Mouse (Mus musculus) C2C12 (cell line): ENCODE data around the gene Iqcb1. TPM values are rescaled to one million over a fixed set of nuclear protein-coding genes. Genes with fewer than 3 reads are reported as not detected.

Experiments
- H3K27me3 ChIP-seq: one replicate; pipeline ENCODE4 v1.6.1; 2011; ENCODE audit not compliant: control insufficient read depth, insufficient read depth, insufficient read length
- H3K36me3 ChIP-seq: one replicate; pipeline ENCODE4 v1.6.1; 2011; ENCODE audit not compliant: control insufficient read depth, insufficient read depth
- H3K4me3 ChIP-seq: one replicate; pipeline ENCODE4 v1.5.1; 2011; ENCODE audit warnings: mild to moderate bottlenecking, control low read depth; ENCODE audit not compliant: poor library complexity, insufficient read depth, severe bottlenecking
- H3K79me2 ChIP-seq: one replicate; pipeline ENCODE4 v1.6.1; 2011; ENCODE audit not compliant: control insufficient read depth, insufficient read depth
- H3K79me3 ChIP-seq: one replicate; pipeline ENCODE4 v1.6.1; 2011; ENCODE audit warnings: low read depth, control low read depth
- H3ac ChIP-seq: one replicate; pipeline ENCODE3; 2011; ENCODE audit warnings: low read depth; ENCODE audit not compliant: control insufficient read depth, insufficient read length
- CEBPB ChIP-seq: IDR thresholded peaks from one replicate; pipeline ENCODE4 v1.6.1; 2011; ENCODE audit warnings: low read depth, mild to moderate bottlenecking, control low read depth, moderate library complexity
- CTCF ChIP-seq: IDR thresholded peaks from one replicate; pipeline ENCODE4 v1.5.1; 2011; ENCODE audit not compliant: control insufficient read depth, insufficient read depth, insufficient read length
- FOSL1 ChIP-seq: IDR thresholded peaks from one replicate; pipeline ENCODE4 v1.8.0; 2011; ENCODE audit warnings: mild to moderate bottlenecking, low read length; ENCODE audit not compliant: poor library complexity, insufficient read depth, severe bottlenecking
- MAX ChIP-seq: IDR thresholded peaks from one replicate; pipeline ENCODE4 v1.6.1; 2011; ENCODE audit warnings: mild to moderate bottlenecking, control low read depth
- MYOD1 ChIP-seq: IDR thresholded peaks from one replicate; pipeline ENCODE4 v1.6.1; 2011; ENCODE audit warnings: low read depth; ENCODE audit not compliant: control insufficient read depth, insufficient read length
- MYOG ChIP-seq: IDR thresholded peaks from one replicate; pipeline ENCODE4 v1.6.1; 2011; ENCODE audit not compliant: control insufficient read depth, insufficient read length; ENCODE audit errors: extremely low read depth
- USF1 ChIP-seq: IDR thresholded peaks from one replicate; pipeline ENCODE4 v1.6.1; 2011; ENCODE audit warnings: low read depth, mild to moderate bottlenecking, control low read depth, moderate library complexity
- polyA plus RNA-seq: library from polyadenylated mRNA; unstranded; fragments of >200 nt; fragmentation: generic; extraction: Trizol; gene quantifications from one replicate; pipeline ENCODE4 v1.2.1, GENCODE M21; 2012; ENCODE audit warnings: missing spikeins

The Iqcb1 gene
- polyA plus RNA-seq, 1 experiment = 3.4 TPM

DNA sequence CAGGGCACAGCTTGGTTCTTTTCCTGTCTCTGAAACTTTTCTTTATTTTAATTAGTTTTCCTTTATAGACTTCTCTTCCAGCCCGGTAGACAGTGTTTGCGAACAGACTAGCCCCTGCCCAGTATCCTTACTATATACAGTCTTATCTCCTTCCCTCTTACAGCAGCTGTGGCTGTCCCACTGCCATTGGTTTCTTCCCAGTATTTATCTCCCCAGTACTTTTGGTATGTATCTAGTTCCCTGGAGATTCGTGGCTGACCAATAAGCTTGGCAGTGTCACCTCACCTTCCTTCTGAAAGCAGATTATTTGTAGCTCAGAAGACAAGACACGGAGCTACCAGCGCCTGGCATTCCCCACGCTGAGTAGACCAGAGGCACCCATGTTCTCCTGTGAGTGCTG is 68.5 kb downstream of the Iqcb1 start:
- peaks cover 48% of the 10 kb centered on the region for H3K36me3 ChIP-seq
- no peak overlapping the region for H3ac ChIP-seq
- H3K79me3 ChIP-seq = no peaks in the 10 kb centered on the region
- no peak overlapping the region for H3K4me3 ChIP-seq
- no peaks in the 10 kb centered on the region for H3K27me3 ChIP-seq
- H3K79me2 ChIP-seq = no peaks in the 10 kb centered on the region
- TF ChIP-seq MYOD1 = no peak
- TF ChIP-seq FOSL1 = no peak
- TF ChIP-seq CTCF = no peak
- no peak for TF ChIP-seq MYOG
- no peak for TF ChIP-seq USF1
- no peak for TF ChIP-seq MAX
- TF ChIP-seq CEBPB = no peak

DNA sequence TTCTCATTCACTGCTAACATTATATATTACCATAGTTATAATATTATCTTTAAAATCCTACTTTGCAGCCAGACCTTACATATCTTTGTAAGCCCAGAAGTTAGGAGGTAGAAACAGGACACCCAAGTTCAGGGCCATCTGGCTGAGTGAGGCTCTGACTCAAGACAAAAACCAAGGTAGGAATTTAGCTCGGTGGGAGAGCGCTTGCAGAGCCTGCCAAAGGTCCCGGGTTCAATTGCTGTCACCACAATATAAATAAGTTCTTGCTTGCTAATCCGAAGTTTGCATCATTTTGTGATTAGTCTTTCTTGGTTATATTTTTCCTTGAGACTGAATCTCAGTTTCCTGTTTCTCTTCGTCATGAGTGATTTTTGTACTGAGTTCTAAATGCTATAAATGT is 75.0 kb downstream of the Iqcb1 start:
- H3K79me3 ChIP-seq = no peaks in the 10 kb centered on the region
- H3K36me3 ChIP-seq = peaks cover 31% of the 10 kb centered on the region
- H3ac ChIP-seq = no peak overlapping the region
- H3K27me3 ChIP-seq = no peaks in the 10 kb centered on the region
- no peak overlapping the region for H3K4me3 ChIP-seq
- H3K79me2 ChIP-seq = no peaks in the 10 kb centered on the region
- no peak for TF ChIP-seq MYOD1
- TF ChIP-seq MYOG = no peak
- no peak for TF ChIP-seq CTCF
- TF ChIP-seq FOSL1 = no peak
- no peak for TF ChIP-seq USF1
- TF ChIP-seq MAX = no peak
- TF ChIP-seq CEBPB = no peak

DNA sequence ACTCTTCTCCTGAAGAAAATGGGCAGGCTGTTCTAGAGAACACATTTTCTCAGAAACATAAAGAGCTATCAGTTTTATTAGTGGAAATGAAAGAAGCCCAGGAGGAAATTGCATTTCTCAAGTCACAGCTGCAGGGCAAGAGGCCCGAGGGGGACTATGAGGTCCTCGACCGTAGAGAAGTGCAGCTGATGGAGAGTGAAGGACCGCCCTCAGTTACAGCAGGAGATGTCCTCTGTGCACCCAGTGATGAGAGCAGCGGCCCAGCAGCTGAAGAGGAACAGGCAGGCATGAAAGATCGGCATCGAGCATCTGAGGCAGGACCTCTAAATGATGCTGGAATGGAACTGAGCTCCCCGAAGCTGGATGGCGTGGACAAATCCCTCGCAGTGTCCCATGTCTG is 83.7 kb downstream of the Iqcb1 start:
- no peak overlapping the region for H3K4me3 ChIP-seq
- no peaks in the 10 kb centered on the region for H3K79me2 ChIP-seq
- peaks cover 40% of the 10 kb centered on the region for H3K36me3 ChIP-seq

DNA sequence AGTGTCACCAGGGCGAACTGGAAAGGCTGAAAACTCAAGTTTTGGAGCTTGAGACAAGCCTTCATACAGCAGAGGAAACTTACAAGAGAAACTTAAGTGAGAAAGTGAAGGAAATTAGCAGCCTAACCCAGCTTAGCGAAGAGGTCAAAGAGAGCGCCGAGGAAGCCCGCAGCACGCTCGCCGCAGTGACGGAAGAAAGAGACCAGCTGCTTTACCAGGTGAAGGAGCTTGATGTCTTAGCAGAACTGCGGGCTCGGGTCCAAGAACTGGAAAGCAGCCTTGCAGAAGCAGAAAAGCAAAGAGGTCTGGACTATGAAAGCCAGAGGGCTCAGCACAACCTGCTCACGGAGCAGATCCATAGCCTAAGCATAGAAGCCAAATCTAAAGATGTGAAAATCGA is 84.1 kb downstream of the Iqcb1 start:
- H3ac ChIP-seq = no peak overlapping the region
- H3K27me3 ChIP-seq = no peaks in the 10 kb centered on the region
- H3K4me3 ChIP-seq = no peak overlapping the region
- peaks cover 40% of the 10 kb centered on the region for H3K36me3 ChIP-seq
- H3K79me3 ChIP-seq = no peaks in the 10 kb centered on the region
- H3K79me2 ChIP-seq = no peaks in the 10 kb centered on the region
- TF ChIP-seq FOSL1 (no peak), CTCF (no peak), MYOG (no peak), USF1 (no peak), MYOD1 (no peak), MAX (no peak), CEBPB (no peak)

More for the DNA sequence above, 83.7 kb downstream of the Iqcb1 start:
- Histone ChIP-seq H3K79me3 (no peaks in the 10 kb centered on the region), H3K27me3 (no peaks in the 10 kb centered on the region), H3ac (no peak overlapping the region)
- TF ChIP-seq MYOG = no peak
- TF ChIP-seq FOSL1 = no peak
- no peak for TF ChIP-seq CEBPB
- no peak for TF ChIP-seq MYOD1
- no peak for TF ChIP-seq USF1
- no peak for TF ChIP-seq CTCF

DNA sequence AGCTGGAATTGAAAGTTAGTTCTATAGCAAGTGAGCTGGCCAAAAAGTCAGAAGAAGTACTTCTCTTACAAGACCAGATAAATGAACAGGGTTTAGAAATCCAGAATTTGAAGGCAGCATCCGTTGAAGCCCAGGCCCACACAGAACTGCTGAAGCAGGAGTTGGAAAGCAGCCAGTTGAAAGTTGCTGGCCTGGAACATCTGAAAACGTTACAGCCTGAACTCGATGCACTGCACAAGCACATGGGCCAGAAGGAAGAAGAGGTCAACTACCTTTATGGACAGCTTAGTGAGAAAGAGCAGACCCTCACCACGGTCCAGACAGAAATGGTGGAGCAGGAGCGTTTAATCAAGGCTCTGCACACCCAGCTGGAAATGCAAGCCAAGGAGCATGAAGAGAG is 86.0 kb downstream of the Iqcb1 start:
- Histone ChIP-seq H3K36me3 (peaks cover 53% of the 10 kb centered on the region), H3K27me3 (no peaks in the 10 kb centered on the region), H3K4me3 (no peak overlapping the region), H3ac (no peak overlapping the region), H3K79me3 (no peaks in the 10 kb centered on the region), H3K79me2 (no peaks in the 10 kb centered on the region)
- no peak for TF ChIP-seq MYOD1
- TF ChIP-seq FOSL1 = no peak
- TF ChIP-seq CTCF = no peak
- TF ChIP-seq MAX = no peak
- no peak for TF ChIP-seq CEBPB
- no peak for TF ChIP-seq MYOG
- TF ChIP-seq USF1 = no peak

DNA sequence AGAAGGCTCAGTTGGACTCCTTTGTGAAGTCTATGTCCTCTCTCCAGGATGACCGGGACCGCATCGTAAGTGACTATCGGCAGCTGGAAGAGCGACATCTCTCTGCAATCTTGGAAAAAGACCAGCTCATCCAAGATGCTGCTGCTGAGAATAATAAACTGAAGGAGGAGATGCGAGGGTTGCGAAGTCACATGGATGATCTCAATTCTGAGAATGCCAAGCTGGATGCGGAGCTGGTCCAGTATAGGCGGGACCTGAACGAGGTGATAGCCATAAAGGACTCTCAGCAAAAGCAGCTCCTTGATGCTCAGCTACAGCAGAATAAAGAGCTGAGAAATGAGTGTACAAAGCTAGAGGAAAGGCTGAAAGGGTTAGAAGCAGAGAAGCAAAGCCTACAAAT is 90.3 kb downstream of the Iqcb1 start:
- TF ChIP-seq USF1 (no peak), MYOG (no peak), CEBPB (no peak), MAX (no peak), MYOD1 (no peak), CTCF (no peak), FOSL1 (no peak)
- no peaks in the 10 kb centered on the region for H3K79me3 ChIP-seq
- H3ac ChIP-seq = no peak overlapping the region
- H3K27me3 ChIP-seq = no peaks in the 10 kb centered on the region
- H3K36me3 ChIP-seq = peaks cover 44% of the 10 kb centered on the region
- no peaks in the 10 kb centered on the region for H3K79me2 ChIP-seq
- no peak overlapping the region for H3K4me3 ChIP-seq
